Mouse (Mus musculus): ENCODE data around the gene Tarbp2. TPM values are rescaled to one million over a fixed set of nuclear protein-coding genes. Genes with fewer than 3 reads are reported as not detected.

The Tarbp2 gene
- polyA plus RNA-seq, 1 experiment from 2014 or later = 97.9 TPM

- no peak for ATAC-seq (ENCODE audit: low FRiP score, low read depth)
- Histone ChIP-seq H3K9me3 (no peaks in the 10 kb centered on the region), H3K36me3 (peaks cover 53% of the 10 kb centered on the region), H3K4me2 (replicated peaks) (no peak overlapping the region), H3K4me1 (no peaks in the 10 kb centered on the region), H3K4me3 (no peak overlapping the region), H3K27ac (no peak overlapping the region), H3K9ac (no peak overlapping the region), H3K27me3 (replicated peaks) (no peaks in the 10 kb centered on the region)
- WGBS = 90% methylated on average over 3 of the region's 3 CpGs
Measured at GRCm38 (mm10) chr15:102532106-102532900, 14.3 kb downstream of the Tarbp2 start.

GRCm38 (mm10) chr15:102533926-102534325 is 15.9 kb downstream of the Tarbp2 start:
- Histone ChIP-seq H3K27ac (no peak overlapping the region), H3K27me3 (replicated peaks) (no peaks in the 10 kb centered on the region), H3K4me3 (no peak overlapping the region), H3K36me3 (peaks cover 43% of the 10 kb centered on the region), H3K9me3 (no peaks in the 10 kb centered on the region), H3K9ac (no peak overlapping the region), H3K4me2 (replicated peaks) (no peak overlapping the region), H3K4me1 (no peaks in the 10 kb centered on the region)
- no peak for ATAC-seq (ENCODE audit: low FRiP score, low read depth)
- 93% methylated on average over 7 of the region's 7 CpGs for WGBS

GRCm38 (mm10) chr15:102544801-102545200 is 26.8 kb downstream of the Tarbp2 start:
- 91% methylated on average over 4 of the region's 4 CpGs for WGBS
- no peak for ATAC-seq (ENCODE audit: low FRiP score, low read depth)
- H3K4me1 ChIP-seq = no peaks in the 10 kb centered on the region

GRCm38 (mm10) chr15:102546246-102546645 is 28.3 kb downstream of the Tarbp2 start:
- Histone ChIP-seq H3K9me3 (no peaks in the 10 kb centered on the region), H3K9ac (no peak overlapping the region), H3K36me3 (peaks cover 29% of the 10 kb centered on the region), H3K27me3 (replicated peaks) (no peaks in the 10 kb centered on the region), H3K4me1 (no peaks in the 10 kb centered on the region), H3K4me3 (no peak overlapping the region), H3K4me2 (replicated peaks) (no peak overlapping the region), H3K27ac (no peak overlapping the region)
- no peak for ATAC-seq (ENCODE audit: low FRiP score, low read depth)
- 92% methylated on average over 3 of the region's 3 CpGs for WGBS

More at GRCm38 (mm10) chr15:102544801-102545200, 26.8 kb downstream of the Tarbp2 start:
- Histone ChIP-seq H3K36me3 (peaks cover 40% of the 10 kb centered on the region), H3K4me3 (no peak overlapping the region), H3K9me3 (no peaks in the 10 kb centered on the region), H3K4me2 (replicated peaks) (no peak overlapping the region), H3K27ac (no peak overlapping the region), H3K9ac (no peak overlapping the region), H3K27me3 (replicated peaks) (no peaks in the 10 kb centered on the region)

- H3K36me3 ChIP-seq = peaks cover 31% of the 10 kb centered on the region
- no peak overlapping the region for H3K4me3 ChIP-seq
- no peaks in the 10 kb centered on the region for H3K27me3 ChIP-seq (replicated peaks)
- H3K9ac ChIP-seq = no peak overlapping the region
- no peaks in the 10 kb centered on the region for H3K4me1 ChIP-seq
- H3K4me2 ChIP-seq (replicated peaks) = no peak overlapping the region
- no peak for ATAC-seq (ENCODE audit: low FRiP score, low read depth)
- 84% methylated on average over 3 of the region's 3 CpGs for WGBS
- no peaks in the 10 kb centered on the region for H3K9me3 ChIP-seq
- no peak overlapping the region for H3K27ac ChIP-seq
Measured at GRCm38 (mm10) chr15:102546677-102547427, 28.9 kb downstream of the Tarbp2 start.

GRCm38 (mm10) chr15:102547478-102547877 is 29.5 kb downstream of the Tarbp2 start:
- WGBS = 89% methylated on average over 3 of the region's 3 CpGs
- no peaks in the 10 kb centered on the region for H3K9me3 ChIP-seq
- peaks cover 32% of the 10 kb centered on the region for H3K36me3 ChIP-seq
- ATAC-seq (ENCODE audit: low FRiP score, low read depth) = no peak
- no peak overlapping the region for H3K9ac ChIP-seq
- H3K4me3 ChIP-seq = no peak overlapping the region
- no peaks in the 10 kb centered on the region for H3K27me3 ChIP-seq (replicated peaks)
- no peak overlapping the region for H3K4me2 ChIP-seq (replicated peaks)
- no peaks in the 10 kb centered on the region for H3K4me1 ChIP-seq
- no peak overlapping the region for H3K27ac ChIP-seq

- Histone ChIP-seq H3K27me3 (replicated peaks) (no peaks in the 10 kb centered on the region), H3K9me3 (no peaks in the 10 kb centered on the region), H3K4me1 (no peaks in the 10 kb centered on the region), H3K4me3 (no peak overlapping the region), H3K4me2 (replicated peaks) (no peak overlapping the region), H3K27ac (no peak overlapping the region), H3K9ac (no peak overlapping the region), H3K36me3 (peaks cover 38% of the 10 kb centered on the region)
- 98% methylated on average over 5 of the region's 5 CpGs for WGBS
- ATAC-seq (ENCODE audit: low FRiP score, low read depth) = no peak
Measured at GRCm38 (mm10) chr15:102552599-102552998, 34.6 kb downstream of the Tarbp2 start.

- Histone ChIP-seq H3K4me2 (replicated peaks) (no peak overlapping the region), H3K9ac (no peak overlapping the region), H3K4me1 (no peaks in the 10 kb centered on the region), H3K36me3 (peaks cover 36% of the 10 kb centered on the region), H3K9me3 (no peaks in the 10 kb centered on the region), H3K4me3 (no peak overlapping the region), H3K27ac (no peak overlapping the region), H3K27me3 (replicated peaks) (no peaks in the 10 kb centered on the region)
- no peak for ATAC-seq (ENCODE audit: low FRiP score, low read depth)
- 93% methylated on average over 1 of the region's 1 CpGs for WGBS
Measured at GRCm38 (mm10) chr15:102555581-102555980, 37.6 kb downstream of the Tarbp2 start.

GRCm38 (mm10) chr15:102557580-102557979 is 39.6 kb downstream of the Tarbp2 start:
- no peak overlapping the region for H3K27ac ChIP-seq
- no peaks in the 10 kb centered on the region for H3K9me3 ChIP-seq
- no peaks in the 10 kb centered on the region for H3K4me1 ChIP-seq
- no peak for ATAC-seq (ENCODE audit: low FRiP score, low read depth)
- H3K36me3 ChIP-seq = peaks cover 26% of the 10 kb centered on the region
- H3K4me3 ChIP-seq = no peak overlapping the region
- no peaks in the 10 kb centered on the region for H3K27me3 ChIP-seq (replicated peaks)
- no peak overlapping the region for H3K9ac ChIP-seq
- no peak overlapping the region for H3K4me2 ChIP-seq (replicated peaks)

- Histone ChIP-seq H3K36me3 (0 out of 2 replicates have a peak, but pooled peaks cover 3% of the 10 kb centered on the region), H3K9me3 (no peaks in the 10 kb centered on the region), H3K9ac (no peak overlapping the region), H3K4me2 (replicated peaks) (no peak overlapping the region), H3K4me3 (no peak overlapping the region), H3K4me1 (no peaks in the 10 kb centered on the region), H3K27ac (no peak overlapping the region), H3K27me3 (replicated peaks) (no peaks in the 10 kb centered on the region)
- 89% methylated on average over 1 of the region's 1 CpGs for WGBS
- ATAC-seq (ENCODE audit: low FRiP score, low read depth) = no peak
Measured at GRCm38 (mm10) chr15:102562491-102562890, 44.5 kb downstream of the Tarbp2 start.

GRCm38 (mm10) chr15:102563061-102563460 is 45.1 kb downstream of the Tarbp2 start:
- Histone ChIP-seq H3K9me3 (no peaks in the 10 kb centered on the region), H3K27ac (no peak overlapping the region), H3K4me1 (no peaks in the 10 kb centered on the region), H3K9ac (no peak overlapping the region), H3K4me3 (no peak overlapping the region), H3K4me2 (replicated peaks) (no peak overlapping the region), H3K36me3 (0 out of 2 replicates have a peak, but pooled peaks cover 3% of the 10 kb centered on the region), H3K27me3 (replicated peaks) (no peaks in the 10 kb centered on the region)
- WGBS = 82% methylated on average over 3 of the region's 3 CpGs
- no peak for ATAC-seq (ENCODE audit: low FRiP score, low read depth)

- WGBS = 67% methylated on average over 5 of the region's 5 CpGs
Measured at GRCm38 (mm10) chr15:102563681-102564080, 45.7 kb downstream of the Tarbp2 start.

More at GRCm38 (mm10) chr15:102563681-102564080, 45.7 kb downstream of the Tarbp2 start:
- Histone ChIP-seq H3K27ac (no peak overlapping the region), H3K4me2 (replicated peaks) (no peak overlapping the region), H3K4me3 (no peak overlapping the region), H3K9me3 (no peaks in the 10 kb centered on the region), H3K27me3 (replicated peaks) (no peaks in the 10 kb centered on the region), H3K9ac (no peak overlapping the region), H3K4me1 (no peaks in the 10 kb centered on the region), H3K36me3 (0 out of 2 replicates have a peak, but pooled peaks cover 3% of the 10 kb centered on the region)
- ATAC-seq (ENCODE audit: low FRiP score, low read depth) = no peak

Data from neural tube, embryonic 12.5 days (tissue).